Mouse (Mus musculus): Measurements from ENCODE around the gene Chrna9. TPM values are rescaled to one million over a fixed set of nuclear protein-coding genes. Genes with fewer than 3 reads are reported as not detected.

Chrna9 gene
- polyA plus RNA-seq, 1 experiment, result 1.4 TPM

DNA sequence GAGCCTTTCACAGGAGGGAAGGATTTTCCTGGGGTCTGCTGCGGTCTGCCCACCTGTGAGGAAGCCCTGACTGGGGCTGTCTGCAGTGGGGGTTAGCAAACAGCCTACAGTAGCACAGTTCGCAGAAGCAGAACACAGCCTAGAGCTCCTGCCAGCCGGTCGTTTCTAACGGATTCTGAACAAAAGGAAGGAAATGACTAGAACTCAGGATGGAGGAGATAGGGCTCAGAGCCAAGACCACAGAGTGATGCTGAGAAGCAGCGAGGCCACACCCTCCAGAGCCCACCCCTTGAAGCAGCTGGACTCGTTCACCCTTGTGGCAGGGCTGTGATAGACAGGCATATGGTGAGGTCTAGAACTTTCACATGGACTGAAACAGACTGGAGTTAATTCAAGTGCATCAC, 33.9 kb upstream of the Chrna9 start:
- H3K4me1 ChIP-seq (ENCODE audit: control insufficient read depth, insufficient read depth, low read length), result peaks cover 5% of the 10 kb centered on the region
- H3K4me3 ChIP-seq (replicated peaks; ENCODE audit: extremely low read depth, low read depth, low read length), result no peak overlapping the region
- DNase-seq, result no peak
- 23% methylated on average over 7 of the region's 7 CpGs for WGBS
- TF ChIP-seq CTCF (IDR thresholded peaks at IDR 0.05; ENCODE audit: insufficient read depth, low read length), result no peak
- no peak for TF ChIP-seq POLR2A (IDR thresholded peaks at IDR 0.05; ENCODE audit: borderline replicate concordance, extremely low read depth, low read depth, low read length)

DNA sequence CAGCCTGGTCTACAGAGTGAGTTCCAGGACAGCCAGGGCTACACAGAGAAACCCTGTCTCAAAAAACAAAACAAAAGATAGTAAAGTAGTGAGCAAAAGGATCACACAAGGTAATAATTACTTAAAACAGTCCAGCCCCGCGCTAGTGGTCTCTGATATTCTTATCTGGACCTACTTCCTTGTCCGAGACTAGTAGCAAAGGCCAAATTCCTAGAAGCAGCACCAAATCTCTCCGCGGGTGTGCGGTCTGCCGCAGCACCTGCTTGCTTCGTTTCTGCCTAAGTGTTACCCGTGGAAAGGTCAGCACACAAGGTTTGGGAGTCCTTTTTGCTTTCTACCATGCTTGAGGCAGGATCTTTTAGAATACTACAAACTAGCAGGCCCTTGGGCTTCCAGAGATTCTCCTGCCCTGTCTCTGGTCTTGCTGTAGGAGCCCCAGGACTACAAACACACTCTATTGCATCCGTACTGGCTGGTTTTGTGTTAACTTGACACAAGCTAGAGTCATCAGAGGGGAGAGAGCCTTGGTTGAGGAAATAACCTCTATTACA, 32.8 kb upstream of the Chrna9 start:
- peaks cover 5% of the 10 kb centered on the region for H3K4me1 ChIP-seq (ENCODE audit: control insufficient read depth, insufficient read depth, low read length)
- no peak overlapping the region for H3K4me3 ChIP-seq (replicated peaks; ENCODE audit: extremely low read depth, low read depth, low read length)
- no peak for DNase-seq
- no peak for TF ChIP-seq POLR2A (IDR thresholded peaks at IDR 0.05; ENCODE audit: borderline replicate concordance, extremely low read depth, low read depth, low read length)
- no peak for TF ChIP-seq CTCF (IDR thresholded peaks at IDR 0.05; ENCODE audit: insufficient read depth, low read length)
- 92% methylated on average over 10 of the region's 10 CpGs for WGBS

DNA sequence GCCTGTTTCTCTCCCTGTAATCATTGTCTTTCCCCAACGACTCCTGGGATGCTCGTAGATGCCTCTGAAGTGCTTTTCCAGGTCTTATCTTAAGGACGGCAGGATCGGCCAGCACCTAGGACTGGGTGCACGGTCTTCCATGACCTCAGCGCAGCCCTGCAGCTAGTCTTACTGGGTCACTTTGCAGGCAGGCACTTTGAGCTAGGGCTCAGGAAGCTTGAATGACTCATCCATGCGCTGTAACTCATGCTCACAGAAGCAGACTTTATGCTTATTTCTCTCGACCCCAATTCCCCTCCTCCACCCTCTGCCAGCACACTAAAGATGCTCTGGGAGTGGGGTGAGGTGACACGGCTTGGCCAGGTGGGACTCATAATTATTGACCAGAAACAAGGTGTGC, 31.9 kb upstream of the Chrna9 start:
- no peak for DNase-seq
- 85% methylated on average over 9 of the region's 9 CpGs for WGBS
- Histone ChIP-seq H3K4me1 (ENCODE audit: control insufficient read depth, insufficient read depth, low read length) (peaks cover 5% of the 10 kb centered on the region), H3K4me3 (replicated peaks; ENCODE audit: extremely low read depth, low read depth, low read length) (no peak overlapping the region)
- TF ChIP-seq POLR2A (IDR thresholded peaks at IDR 0.05; ENCODE audit: borderline replicate concordance, extremely low read depth, low read depth, low read length) (no peak), CTCF (IDR thresholded peaks at IDR 0.05; ENCODE audit: insufficient read depth, low read length) (no peak)

DNA sequence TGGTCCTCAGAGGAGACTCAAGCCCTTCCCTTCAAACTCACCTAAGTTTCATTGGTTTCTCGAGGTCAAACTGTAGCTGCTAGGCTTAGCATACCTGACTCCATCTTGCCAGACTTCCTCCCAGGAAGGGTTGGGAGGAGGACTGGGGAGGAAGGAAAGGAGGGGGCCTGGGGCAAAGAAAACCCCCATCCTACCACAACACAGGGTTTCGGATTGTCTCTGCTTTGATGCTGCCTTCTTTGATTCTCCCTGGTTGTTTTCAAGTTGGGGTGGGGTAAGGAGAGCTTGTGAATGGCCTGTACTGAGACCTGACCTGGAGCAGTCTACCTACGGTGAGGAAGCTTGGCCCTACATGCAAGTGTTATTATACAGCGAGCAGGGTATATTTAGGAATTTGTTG, 30.2 kb upstream of the Chrna9 start:
- H3K4me3 ChIP-seq (replicated peaks; ENCODE audit: extremely low read depth, low read depth, low read length), result no peak overlapping the region
- H3K4me1 ChIP-seq (ENCODE audit: control insufficient read depth, insufficient read depth, low read length), result peaks cover 5% of the 10 kb centered on the region
- DNase-seq, result no peak
- TF ChIP-seq CTCF (IDR thresholded peaks at IDR 0.05; ENCODE audit: insufficient read depth, low read length) (no peak), POLR2A (IDR thresholded peaks at IDR 0.05; ENCODE audit: borderline replicate concordance, extremely low read depth, low read depth, low read length) (no peak)
- WGBS, result 88% methylated on average over 4 of the region's 4 CpGs

DNA sequence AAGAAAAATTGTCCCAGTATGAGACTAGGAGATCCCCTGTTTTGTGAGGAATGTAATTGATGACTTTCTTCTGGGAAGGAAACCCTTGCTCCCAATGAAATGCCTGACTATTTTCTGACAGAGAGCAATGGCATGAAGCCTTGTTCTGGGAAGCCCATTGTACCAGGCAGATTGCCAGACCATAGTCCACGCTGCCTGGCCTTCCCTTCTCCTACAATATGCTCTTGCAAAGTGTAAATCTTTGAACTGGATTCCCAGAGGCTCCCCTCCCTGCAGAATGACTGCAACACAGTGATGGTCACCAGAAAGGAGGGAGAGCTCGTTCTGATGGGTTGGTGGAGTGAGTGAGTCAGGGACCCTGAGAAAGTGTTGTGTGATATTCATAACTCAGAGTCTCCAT, 26.0 kb upstream of the Chrna9 start:
- WGBS, result 46% methylated on average over 2 of the region's 2 CpGs
- H3K4me1 ChIP-seq (ENCODE audit: control insufficient read depth, insufficient read depth, low read length), result no peaks in the 10 kb centered on the region
- TF ChIP-seq CTCF (IDR thresholded peaks at IDR 0.05; ENCODE audit: insufficient read depth, low read length) (no peak), POLR2A (IDR thresholded peaks at IDR 0.05; ENCODE audit: borderline replicate concordance, extremely low read depth, low read depth, low read length) (no peak)

DNA sequence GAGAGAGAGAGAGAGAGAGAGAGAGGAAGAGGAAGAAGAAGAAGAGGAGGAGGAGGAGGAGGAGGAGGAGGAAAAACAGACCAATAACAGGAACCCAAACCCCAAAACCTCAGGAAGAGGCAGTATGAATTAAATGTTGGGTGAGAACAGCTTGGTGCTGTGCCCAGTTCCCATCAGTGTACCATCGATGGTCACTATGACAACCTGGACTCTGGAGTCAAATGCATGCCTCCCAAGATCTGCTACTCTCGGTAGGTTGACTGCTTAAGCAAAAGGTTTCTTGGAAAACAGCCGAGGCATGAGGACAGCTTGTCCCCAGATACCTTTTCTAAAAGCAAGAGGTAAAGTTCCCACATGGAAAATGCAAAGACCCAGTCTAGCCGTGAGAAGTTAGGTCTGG, 25.4 kb upstream of the Chrna9 start:
- no peaks in the 10 kb centered on the region for H3K4me1 ChIP-seq (ENCODE audit: control insufficient read depth, insufficient read depth, low read length)
- no peak overlapping the region for H3K4me3 ChIP-seq (replicated peaks; ENCODE audit: extremely low read depth, low read depth, low read length)
- 65% methylated on average over 4 of the region's 4 CpGs for WGBS
- no peak for TF ChIP-seq POLR2A (IDR thresholded peaks at IDR 0.05; ENCODE audit: borderline replicate concordance, extremely low read depth, low read depth, low read length)
- no peak for TF ChIP-seq CTCF (IDR thresholded peaks at IDR 0.05; ENCODE audit: insufficient read depth, low read length)
- no peak for DNase-seq

More for the DNA sequence above, 26.0 kb upstream of the Chrna9 start:
- H3K4me3 ChIP-seq (replicated peaks; ENCODE audit: extremely low read depth, low read depth, low read length), result no peak overlapping the region
- DNase-seq, result no peak

DNA sequence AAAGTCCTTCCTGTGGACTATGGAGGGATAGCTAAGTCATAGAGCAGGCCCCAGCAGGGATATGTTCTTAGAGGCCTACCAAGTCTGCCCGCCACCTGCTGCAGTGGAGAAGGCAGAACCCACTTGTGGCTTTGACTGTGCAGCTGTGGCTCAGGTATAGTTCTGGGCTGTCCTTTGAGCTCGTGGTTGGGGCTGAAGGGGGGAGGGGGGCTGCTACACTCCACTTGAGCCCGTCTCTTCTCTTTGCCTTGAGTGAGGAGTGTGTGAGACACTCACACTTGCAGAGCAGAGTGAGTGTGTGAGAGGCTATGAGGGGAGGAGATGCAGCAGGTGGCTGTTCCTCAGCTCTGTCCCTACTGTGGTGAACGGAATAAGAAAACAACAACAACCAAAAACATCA, 24.3 kb upstream of the Chrna9 start:
- no peak for DNase-seq
- no peak overlapping the region for H3K4me3 ChIP-seq (replicated peaks; ENCODE audit: extremely low read depth, low read depth, low read length)
- 66% methylated on average over 4 of the region's 4 CpGs for WGBS
- TF ChIP-seq POLR2A (IDR thresholded peaks at IDR 0.05; ENCODE audit: borderline replicate concordance, extremely low read depth, low read depth, low read length), result no peak
- no peak for TF ChIP-seq CTCF (IDR thresholded peaks at IDR 0.05; ENCODE audit: insufficient read depth, low read length)
- no peaks in the 10 kb centered on the region for H3K4me1 ChIP-seq (ENCODE audit: control insufficient read depth, insufficient read depth, low read length)

DNA sequence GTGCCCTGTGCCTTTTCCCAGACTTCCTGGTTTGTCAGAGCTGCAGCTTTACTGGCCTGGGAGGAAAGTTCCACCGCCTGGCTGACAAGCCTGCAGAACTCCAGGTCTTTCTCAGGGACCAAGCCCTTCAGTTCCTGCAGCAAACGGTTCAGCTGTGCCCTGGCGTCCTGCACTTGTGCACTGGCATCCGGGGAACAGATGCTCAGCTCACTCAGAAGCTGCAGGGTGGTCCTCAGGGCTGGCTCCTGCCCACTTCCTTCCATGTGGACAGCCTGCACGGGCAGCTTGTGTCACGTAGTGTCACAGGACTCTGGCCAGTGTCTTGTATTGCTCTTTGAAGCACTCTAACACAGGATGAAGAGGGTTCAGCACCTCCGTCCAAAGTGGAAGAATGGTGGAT, 23.0 kb upstream of the Chrna9 start:
- 59% methylated on average over 7 of the region's 7 CpGs for WGBS
- TF ChIP-seq CTCF (IDR thresholded peaks at IDR 0.05; ENCODE audit: insufficient read depth, low read length), result no peak
- TF ChIP-seq POLR2A (IDR thresholded peaks at IDR 0.05; ENCODE audit: borderline replicate concordance, extremely low read depth, low read depth, low read length), result no peak
- Histone ChIP-seq H3K4me3 (replicated peaks; ENCODE audit: extremely low read depth, low read depth, low read length) (no peak overlapping the region), H3K4me1 (ENCODE audit: control insufficient read depth, insufficient read depth, low read length) (no peaks in the 10 kb centered on the region)
- DNase-seq, result no peak

DNA sequence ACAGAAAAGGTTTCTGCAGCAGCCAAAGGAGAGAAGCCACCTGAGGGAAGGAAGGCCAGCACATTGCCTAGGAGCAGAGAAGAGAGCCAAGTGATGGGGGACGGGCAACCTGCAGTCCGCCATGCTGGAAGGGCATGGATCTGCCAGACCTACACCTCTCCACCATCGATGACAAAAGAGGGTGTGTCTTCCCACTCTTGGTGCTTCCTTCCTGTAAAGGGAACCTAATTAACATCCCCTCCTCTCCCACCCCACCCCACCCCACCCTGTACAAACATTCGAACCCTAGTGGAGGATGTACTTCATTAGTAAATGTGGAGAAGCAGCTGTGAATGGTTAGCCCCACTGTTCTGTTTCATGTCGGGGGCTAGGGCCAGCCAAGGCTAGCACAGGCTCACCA, 22.5 kb upstream of the Chrna9 start:
- Histone ChIP-seq H3K4me1 (ENCODE audit: control insufficient read depth, insufficient read depth, low read length) (no peaks in the 10 kb centered on the region), H3K4me3 (replicated peaks; ENCODE audit: extremely low read depth, low read depth, low read length) (no peak overlapping the region)
- no peak for DNase-seq
- WGBS, result 64% methylated on average over 5 of the region's 5 CpGs
- TF ChIP-seq POLR2A (IDR thresholded peaks at IDR 0.05; ENCODE audit: borderline replicate concordance, extremely low read depth, low read depth, low read length) (no peak), CTCF (IDR thresholded peaks at IDR 0.05; ENCODE audit: insufficient read depth, low read length) (no peak)

DNA sequence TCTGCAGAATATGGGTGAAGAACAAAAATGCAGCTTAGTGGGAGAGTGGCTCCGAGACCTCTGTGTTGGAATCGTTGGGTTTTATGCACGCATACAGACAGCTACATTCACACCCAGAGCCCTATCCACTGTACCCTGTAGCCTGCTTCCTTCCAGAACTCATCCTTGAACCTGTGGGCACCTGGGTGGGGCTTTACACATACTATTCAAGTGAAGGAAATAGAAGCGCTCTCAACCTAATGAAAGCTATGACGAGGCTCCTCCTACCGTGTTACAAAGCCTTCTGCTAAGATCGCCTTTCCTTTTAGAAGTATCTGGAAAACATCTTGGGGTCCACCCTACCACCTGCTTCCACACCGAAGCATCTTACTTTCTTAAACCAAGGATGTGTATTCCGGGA, 21.6 kb upstream of the Chrna9 start:
- H3K4me3 ChIP-seq (replicated peaks; ENCODE audit: extremely low read depth, low read depth, low read length), result no peak overlapping the region
- TF ChIP-seq CTCF (IDR thresholded peaks at IDR 0.05; ENCODE audit: insufficient read depth, low read length) (no peak), POLR2A (IDR thresholded peaks at IDR 0.05; ENCODE audit: borderline replicate concordance, extremely low read depth, low read depth, low read length) (no peak)
- DNase-seq, result no peak
- 94% methylated on average over 9 of the region's 9 CpGs for WGBS
- H3K4me1 ChIP-seq (ENCODE audit: control insufficient read depth, insufficient read depth, low read length), result no peaks in the 10 kb centered on the region
